Mouse (Mus musculus) urinary bladder, adult 18-20 months (tissue): ENCODE data around the gene Stam2.

Source experiments
- DNase-seq, 2 experiments: peaks; one replicate each; pipeline ENCODE4 v3.0.0; 2022; ENCODE audit warnings: low spot score in 2 of 2, mixed read lengths in 2 of 2

Gene Stam2

DNA sequence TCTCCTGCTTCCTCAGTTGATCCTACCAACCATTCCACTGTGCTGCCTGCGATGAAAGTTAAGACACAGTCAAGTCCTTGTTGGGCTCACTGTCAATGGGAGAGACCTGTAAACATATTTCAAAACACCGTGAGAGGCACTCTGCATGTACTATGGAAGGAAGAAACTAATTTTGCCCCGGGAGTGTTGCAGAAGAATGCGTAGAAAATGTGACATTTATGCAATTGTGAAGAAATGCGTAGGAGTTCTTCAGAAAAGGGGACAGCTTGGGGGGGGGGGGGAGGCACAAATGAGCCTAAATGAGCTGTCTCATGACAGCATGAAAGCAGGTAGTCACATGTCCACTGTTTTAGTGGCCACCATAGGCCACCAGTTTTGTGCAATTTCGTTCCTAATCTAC is 90.5 kb downstream of the Stam2 start:
- no peak for DNase-seq

DNA sequence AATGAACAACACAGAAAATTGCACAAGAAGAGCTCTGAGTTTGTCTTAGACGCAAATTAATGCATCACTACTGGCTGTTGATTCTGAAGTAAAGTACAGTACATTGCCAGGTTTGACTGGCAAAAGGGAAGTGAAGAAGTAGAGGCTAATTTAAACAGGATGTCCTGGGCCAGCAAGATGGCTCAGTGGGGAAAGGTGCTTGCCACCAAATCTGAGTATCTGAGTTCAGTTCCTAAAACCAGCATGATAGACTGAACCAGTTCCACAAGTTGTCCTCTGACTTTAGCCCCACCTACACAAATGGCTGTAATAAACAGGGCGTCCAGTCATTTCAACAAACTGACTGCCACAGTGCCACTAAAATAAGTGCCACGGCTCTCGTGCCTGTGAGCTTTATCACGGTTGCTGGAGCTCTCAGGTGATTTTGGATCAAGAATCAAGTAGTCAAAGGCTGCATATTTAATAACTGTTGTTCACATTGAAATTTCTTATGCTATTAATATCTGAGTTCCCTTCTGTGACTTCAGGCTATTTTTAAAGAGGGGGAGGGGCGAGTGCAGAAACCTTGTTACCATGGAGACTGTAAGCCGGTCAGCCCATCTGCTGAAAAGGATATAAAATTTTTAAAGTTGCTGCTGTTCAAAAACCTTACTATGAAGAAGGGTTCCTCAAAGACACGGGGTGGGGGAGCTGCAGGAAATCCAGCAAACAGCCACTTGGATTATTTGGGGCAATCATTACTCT is 94.7 kb downstream of the Stam2 start:
- no peak for DNase-seq

DNA sequence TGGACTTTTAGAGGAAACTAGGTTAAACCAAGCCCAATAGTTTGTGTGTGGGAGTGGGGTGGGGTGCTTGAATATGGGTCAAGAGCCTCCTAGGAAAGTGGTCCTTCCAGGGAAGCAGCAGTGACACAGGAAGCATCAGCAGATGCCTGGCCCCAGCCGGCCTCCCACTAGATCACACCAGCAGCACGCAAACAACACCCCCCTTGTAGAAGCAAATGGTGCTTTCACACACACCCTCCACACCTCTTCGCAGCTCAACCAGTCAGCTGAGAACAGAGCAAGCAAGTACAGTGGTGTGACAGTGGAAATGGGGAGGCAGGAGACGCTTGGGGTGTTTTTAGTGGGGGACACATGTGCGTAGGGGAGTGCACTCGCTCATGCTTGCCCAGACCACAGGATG is 98.4 kb downstream of the Stam2 start:
- DNase-seq = no peak
